Mouse (Mus musculus) lung, embryonic 14.5 days (tissue): Measurements from ENCODE around the gene Srcin1. TPM values are rescaled to one million over a fixed set of nuclear protein-coding genes. Genes with fewer than 3 reads are reported as not detected.

Experiments
- ATAC-seq: fragments of 200-750 bp; cut with Nextera tagmentation; 2 replicates; pipeline ENCODE4 v1.8.0; 2017; ENCODE audit warnings: mild to moderate bottlenecking, moderate TSS enrichment, moderate library complexity; ENCODE audit not compliant: insufficient read depth
- DNase-seq: peaks from one replicate; pipeline ENCODE4 v3.0.0-alpha.2; 2015
- H3K27ac ChIP-seq: fragments of 300-500 bp; sonication (generic); 2 replicates; pipeline ENCODE4 v1.5.1; 2014; ENCODE audit warnings: low read depth, mild to moderate bottlenecking, moderate library complexity
- H3K27me3 ChIP-seq: fragments of 300-500 bp; sonication (generic); 2 replicates; pipeline ENCODE4 v1.6.1; 2014; ENCODE audit warnings: low read length, control low read depth; ENCODE audit not compliant: insufficient read depth
- H3K36me3 ChIP-seq: fragments of 300-500 bp; sonication (generic); 2 replicates; pipeline ENCODE4 v1.6.1; 2014; ENCODE audit warnings: control low read depth; ENCODE audit not compliant: insufficient read depth
- H3K4me1 ChIP-seq: fragments of 300-500 bp; sonication (generic); 2 replicates; pipeline ENCODE4 v1.6.1; 2014; ENCODE audit warnings: antibody characterized with exemption, control low read depth; ENCODE audit not compliant: insufficient read depth
- H3K4me2 ChIP-seq: fragments of 300-500 bp; sonication (generic); 2 replicates; pipeline ENCODE4 v1.6.1; 2014; ENCODE audit warnings: mild to moderate bottlenecking
- H3K4me3 ChIP-seq: fragments of 300-500 bp; sonication (generic); 2 replicates; pipeline ENCODE4 v1.5.1; 2014; ENCODE audit warnings: low read depth, low read length
- H3K9ac ChIP-seq: fragments of 300-500 bp; sonication (generic); 2 replicates; pipeline ENCODE4 v1.6.1; 2014
- H3K9me3 ChIP-seq: fragments of 300-500 bp; sonication (generic); 2 replicates; pipeline ENCODE4 v1.6.1; 2016; ENCODE audit warnings: low read depth, low read length, control low read depth
- CTCF ChIP-seq: IDR thresholded peaks from 2 replicates; pipeline ENCODE4 v1.5.1; 2016; ENCODE audit warnings: antibody characterized with exemption, low read depth
- WGBS: fragments of 180-500 bp; shearing (Covaris S2); extraction: QIAGEN DNeasy Blood & Tissue Kit; methylation state at CpG from one replicate; pipeline ENCODE4 v1.1.7; 2014; 5-methylcytosine and 5-hydroxymethylcytosine counted together
- polyA plus RNA-seq: library from polyadenylated mRNA; unstranded; fragments of >200 nt; fragmentation: Nextera tagmentation; extraction: Ambion mirVana; gene quantifications from 2 replicates; pipeline ENCODE4 v1.2.1, GENCODE M21; 2014

Srcin1 gene
- polyA plus RNA-seq, 1 experiment from 2014 or later, result 0.68 TPM

GRCm38 (mm10) chr11:97479824-97480223 lies 96.2 kb downstream of the Srcin1 start:
- Histone ChIP-seq H3K9ac (no peak overlapping the region), H3K27ac (no peak overlapping the region), H3K36me3 (peaks cover 90% of the 10 kb centered on the region), H3K4me1 (no peaks in the 10 kb centered on the region), H3K9me3 (no peaks in the 10 kb centered on the region), H3K4me3 (no peak overlapping the region), H3K27me3 (no peaks in the 10 kb centered on the region), H3K4me2 (no peak overlapping the region)
- ATAC-seq, result no peak
- no peak for DNase-seq
- TF ChIP-seq CTCF, result no peak
- 77% methylated on average over 8 of the region's 8 CpGs for WGBS

GRCm38 (mm10) chr11:97479085-97479484 lies 96.9 kb downstream of the Srcin1 start:
- H3K27ac ChIP-seq, result no peak overlapping the region
- DNase-seq (no peak), ATAC-seq (no peak)
- H3K4me1 ChIP-seq, result no peaks in the 10 kb centered on the region
- H3K9me3 ChIP-seq, result no peaks in the 10 kb centered on the region
- H3K36me3 ChIP-seq, result peaks cover 88% of the 10 kb centered on the region
- no peak overlapping the region for H3K4me2 ChIP-seq
- WGBS, result 87% methylated on average over 10 of the region's 10 CpGs
- TF ChIP-seq CTCF, result no peak
- H3K27me3 ChIP-seq, result no peaks in the 10 kb centered on the region
- H3K4me3 ChIP-seq, result no peak overlapping the region
- no peak overlapping the region for H3K9ac ChIP-seq

- no peak for ATAC-seq
- WGBS, result 87% methylated on average over 6 of the region's 6 CpGs
- no peaks in the 10 kb centered on the region for H3K9me3 ChIP-seq
Observed at GRCm38 (mm10) chr11:97478345-97478744, 97.6 kb downstream of the Srcin1 start.

GRCm38 (mm10) chr11:97477431-97477830 lies 98.6 kb downstream of the Srcin1 start:
- Histone ChIP-seq H3K27ac (no peak overlapping the region), H3K36me3 (peaks cover 94% of the 10 kb centered on the region), H3K9ac (no peak overlapping the region), H3K9me3 (no peaks in the 10 kb centered on the region), H3K4me2 (no peak overlapping the region), H3K4me3 (no peak overlapping the region), H3K4me1 (no peaks in the 10 kb centered on the region), H3K27me3 (no peaks in the 10 kb centered on the region)
- no peak for ATAC-seq
- no peak for TF ChIP-seq CTCF
- DNase-seq, result no peak
- WGBS, result 54% methylated on average over 7 of the region's 7 CpGs

More at GRCm38 (mm10) chr11:97478345-97478744, 97.6 kb downstream of the Srcin1 start:
- Histone ChIP-seq H3K27ac (no peak overlapping the region), H3K4me1 (no peaks in the 10 kb centered on the region), H3K4me2 (no peak overlapping the region), H3K36me3 (peaks cover 93% of the 10 kb centered on the region), H3K9ac (no peak overlapping the region), H3K27me3 (no peaks in the 10 kb centered on the region), H3K4me3 (no peak overlapping the region)
- TF ChIP-seq CTCF, result no peak
- no peak for DNase-seq

GRCm38 (mm10) chr11:97476334-97477095 lies 99.5 kb downstream of the Srcin1 start:
- H3K4me1 ChIP-seq, result no peaks in the 10 kb centered on the region
- peak; percentile 81 for TF ChIP-seq CTCF
- H3K4me2 ChIP-seq, result no peak overlapping the region
- H3K36me3 ChIP-seq, result peaks cover 94% of the 10 kb centered on the region
- H3K27me3 ChIP-seq, result no peaks in the 10 kb centered on the region
- no peak overlapping the region for H3K4me3 ChIP-seq
- 61% methylated on average over 8 of the region's 8 CpGs for WGBS
- H3K9ac ChIP-seq, result no peak overlapping the region
- H3K27ac ChIP-seq, result no peak overlapping the region
- ATAC-seq, result no peak
- peak; percentile 91 for DNase-seq
- no peaks in the 10 kb centered on the region for H3K9me3 ChIP-seq

- Histone ChIP-seq H3K9me3 (no peaks in the 10 kb centered on the region), H3K4me1 (no peaks in the 10 kb centered on the region), H3K36me3 (peaks cover 95% of the 10 kb centered on the region), H3K9ac (no peak overlapping the region), H3K27me3 (no peaks in the 10 kb centered on the region), H3K4me2 (no peak overlapping the region), H3K4me3 (no peak overlapping the region), H3K27ac (no peak overlapping the region)
- no peak for DNase-seq
- WGBS, result 85% methylated on average over 6 of the region's 6 CpGs
- no peak for ATAC-seq
- TF ChIP-seq CTCF, result no peak
Observed at GRCm38 (mm10) chr11:97471276-97471675, 104.7 kb downstream of the Srcin1 start.

GRCm38 (mm10) chr11:97469828-97470227 lies 106.2 kb downstream of the Srcin1 start:
- Histone ChIP-seq H3K4me3 (no peak overlapping the region), H3K4me2 (no peak overlapping the region), H3K27ac (no peak overlapping the region), H3K9me3 (no peaks in the 10 kb centered on the region), H3K36me3 (peaks cover 95% of the 10 kb centered on the region), H3K9ac (no peak overlapping the region), H3K4me1 (no peaks in the 10 kb centered on the region), H3K27me3 (no peaks in the 10 kb centered on the region)
- ATAC-seq, result no peak
- 0 out of 2 replicates have a peak, but pooled peaks have one; percentile 23 for TF ChIP-seq CTCF
- WGBS, result 89% methylated on average over 7 of the region's 7 CpGs
- DNase-seq, result no peak
